Mouse (Mus musculus) kidney, adult 2 months (tissue): ENCODE results near the gene Slc22a3.
A peak's percentile ranks its signal among the peaks of the same experiment; 100 is the strongest.

ENCODE experiments used
- CTCF ChIP-seq: fragments of 200-500 bp; conservative IDR thresholded peaks from 2 replicates; pipeline ENCODE4 v1.5.1; 2011; ENCODE audit warnings: low read depth, mild to moderate bottlenecking, control low read depth, low read length, moderate library complexity, mixed read lengths; ENCODE audit not compliant: insufficient read depth, insufficient read length
- POLR2A ChIP-seq: fragments of 200-500 bp; IDR thresholded peaks from one replicate; pipeline ENCODE4 v1.6.1; 2011; ENCODE audit warnings: low read depth, low read length, control low read depth

DNA sequence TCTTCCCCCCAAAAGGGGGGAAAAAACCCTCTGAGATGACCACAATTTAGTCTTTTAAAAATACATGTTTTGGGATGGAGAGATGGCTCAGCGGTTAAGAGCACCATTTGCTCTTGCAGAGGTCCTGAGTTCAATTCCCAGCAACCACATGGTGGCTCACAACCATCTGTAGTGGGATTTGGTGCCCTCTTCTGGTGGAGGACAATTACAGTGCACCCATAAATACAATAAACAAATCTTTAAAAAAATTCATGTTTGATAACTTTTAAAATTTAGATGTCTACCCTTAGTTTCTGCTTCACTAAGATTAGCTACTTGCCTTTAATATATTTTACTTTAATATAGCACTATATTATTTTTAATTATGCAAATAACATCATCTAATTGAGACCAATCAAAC, 85.4 kb downstream of the Slc22a3 start:
- TF ChIP-seq POLR2A (no peak), CTCF (peak; percentile 16; the same call in 1 of the 2 replicates)
